Mouse (Mus musculus): ENCODE measurements around the gene Mis12. TPM values are rescaled to one million over a fixed set of nuclear protein-coding genes. Genes with fewer than 3 reads are reported as not detected.

Gene Mis12
- total RNA-seq (2021): 10 to 100 TPM; 12.9 to 15.7 TPM

GRCm38 (mm10) chr11:71019201-71020068 lies at the start of gene Mis12, which contains the start of gene Derl2:
TSS of gene Mis12 (plus strand) at chr11:71019611.
TSS of gene Derl2 (minus strand) at chr11:71019841.
- peak; percentile 87 to 93 for DNase-seq (ENCODE audit: extremely low spot score in 1 of 2, low spot score in 1 of 2)

- peak; percentile 85 for DNase-seq (ENCODE audit: extremely low spot score in 1 of 2, low spot score in 1 of 2)
Measured at GRCm38 (mm10) chr11:70969821-70970559, 49.4 kb upstream of the Mis12 start, which contains the start of the genes Nup88 and Rpain. TSS of gene Nup88 (minus strand) at chr11:70969973. TSS of gene Rpain (plus strand) at chr11:70970213.

GRCm38 (mm10) chr11:70970560-70971540 lies 48.6 kb upstream of the Mis12 start:
- no peak for DNase-seq (ENCODE audit: extremely low spot score in 1 of 2, low spot score in 1 of 2)

- DNase-seq (ENCODE audit: extremely low spot score in 1 of 2, low spot score in 1 of 2): no peak
Measured at GRCm38 (mm10) chr11:70972586-70972985, 46.8 kb upstream of the Mis12 start.

- DNase-seq (ENCODE audit: extremely low spot score in 1 of 2, low spot score in 1 of 2): no peak
Measured at GRCm38 (mm10) chr11:70973947-70974346, 45.5 kb upstream of the Mis12 start.

GRCm38 (mm10) chr11:70975193-70975592 lies 44.2 kb upstream of the Mis12 start:
- no peak for DNase-seq (ENCODE audit: extremely low spot score in 1 of 2, low spot score in 1 of 2)

GRCm38 (mm10) chr11:70977293-70977692 lies 42.1 kb upstream of the Mis12 start:
- DNase-seq (ENCODE audit: extremely low spot score in 1 of 2, low spot score in 1 of 2): no peak

- no peak for DNase-seq (ENCODE audit: extremely low spot score in 1 of 2, low spot score in 1 of 2)
Measured at GRCm38 (mm10) chr11:70980232-70980631, 39.2 kb upstream of the Mis12 start.

- DNase-seq (ENCODE audit: extremely low spot score in 1 of 2, low spot score in 1 of 2): no peak
Measured at GRCm38 (mm10) chr11:70980751-70981510, 38.5 kb upstream of the Mis12 start.

GRCm38 (mm10) chr11:70982030-70982429 lies 37.4 kb upstream of the Mis12 start:
- DNase-seq (ENCODE audit: extremely low spot score in 1 of 2, low spot score in 1 of 2): no peak

- DNase-seq (ENCODE audit: extremely low spot score in 1 of 2, low spot score in 1 of 2): peak; percentile 94 to 96
Measured at GRCm38 (mm10) chr11:70982557-70983228, 36.7 kb upstream of the Mis12 start, which contains the start of gene C1qbp. TSS of gene C1qbp (minus strand) at chr11:70983026.

GRCm38 (mm10) chr11:71001167-71001566 lies 18.2 kb upstream of the Mis12 start:
- DNase-seq (ENCODE audit: extremely low spot score in 1 of 2, low spot score in 1 of 2): peak in 1 of 2 experiments; percentile 41

GRCm38 (mm10) chr11:71003611-71004315 lies 15.6 kb upstream of the Mis12 start:
- no peak for DNase-seq (ENCODE audit: extremely low spot score in 1 of 2, low spot score in 1 of 2)

GRCm38 (mm10) chr11:71004316-71004773 lies 15.1 kb upstream of the Mis12 start, which contains the start of gene Dhx33:
TSS of gene Dhx33 (minus strand) at chr11:71004437.
- DNase-seq (ENCODE audit: extremely low spot score in 1 of 2, low spot score in 1 of 2): peak; percentile 89 to 90

- no peak for DNase-seq (ENCODE audit: extremely low spot score in 1 of 2, low spot score in 1 of 2)
Measured at GRCm38 (mm10) chr11:71005046-71005445, 14.4 kb upstream of the Mis12 start.

- no peak for DNase-seq (ENCODE audit: extremely low spot score in 1 of 2, low spot score in 1 of 2)
Measured at GRCm38 (mm10) chr11:71007026-71007425, 12.4 kb upstream of the Mis12 start.

- DNase-seq (ENCODE audit: extremely low spot score in 1 of 2, low spot score in 1 of 2): no peak
Measured at GRCm38 (mm10) chr11:71007831-71008230, 11.6 kb upstream of the Mis12 start.

GRCm38 (mm10) chr11:71008321-71008720 lies 11.1 kb upstream of the Mis12 start:
- DNase-seq (ENCODE audit: extremely low spot score in 1 of 2, low spot score in 1 of 2): no peak

Data from layer of hippocampus, postnatal 25 days (tissue).